Mouse (Mus musculus): ENCODE measurements around the gene Tead4.

GRCm38 (mm10) chr6:128178681-128179080, 121.9 kb downstream of the Tead4 start:
- no peak for TF ChIP-seq CTCF (IDR thresholded peaks at IDR 0.05)
- no peak for TF ChIP-seq POLR2A (IDR thresholded peaks at IDR 0.05; ENCODE audit: insufficient read depth, low read depth, low read length)
